Mouse (Mus musculus): ENCODE measurements around the gene Ghr.

- TF ChIP-seq CTCF (IDR thresholded peaks at IDR 0.05; ENCODE audit: borderline replicate concordance, extremely low read depth, insufficient read depth, insufficient read length) (no peak), POLR2A (IDR thresholded peaks at IDR 0.05; ENCODE audit: borderline replicate concordance, extremely low read depth, insufficient read depth, insufficient read length, poor library complexity, severe bottlenecking) (no peak)
These were observed 92.4 kb downstream of the Ghr start for GRCm38 (mm10) chr15:3490868-3491267.

Data from brain, embryonic 14.5 days (tissue).